Mouse (Mus musculus) neural tube, embryonic 12.5 days (tissue): ENCODE data around the gene Wscd1. TPM values are rescaled to one million over a fixed set of nuclear protein-coding genes. Genes with fewer than 3 reads are reported as not detected.
"Not testable (repeated sequence)": the region's sequence is repeated elsewhere in the genome, so short reads cannot be mapped to it uniquely, and the experiment has no call there.

ENCODE experiments used
- ATAC-seq: fragments of 200-750 bp; cut with Nextera tagmentation; 2 replicates; pipeline ENCODE4 v1.8.0; 2017; ENCODE audit warnings: low read depth, mild to moderate bottlenecking, moderate TSS enrichment, moderate library complexity; ENCODE audit not compliant: low FRiP score
- H3K27ac ChIP-seq: fragments of 300-500 bp; sonication (generic); 2 replicates; pipeline ENCODE4 v1.5.1; 2016
- H3K27me3 ChIP-seq: fragments of 300-500 bp; sonication (generic); replicated peaks from 2 replicates; pipeline ENCODE4 v1.6.1; 2016; ENCODE audit warnings: mild to moderate bottlenecking
- H3K36me3 ChIP-seq: fragments of 300-500 bp; sonication (generic); 2 replicates; pipeline ENCODE4 v1.6.1; 2016; ENCODE audit warnings: mild to moderate bottlenecking
- H3K4me1 ChIP-seq: fragments of 300-500 bp; sonication (generic); 2 replicates; pipeline ENCODE4 v1.6.1; 2016
- H3K4me2 ChIP-seq: fragments of 300-500 bp; sonication (generic); replicated peaks from 2 replicates; pipeline ENCODE4 v1.6.1; 2016; ENCODE audit warnings: mild to moderate bottlenecking
- H3K4me3 ChIP-seq: fragments of 300-500 bp; sonication (generic); 2 replicates; pipeline ENCODE4 v1.5.1; 2016
- H3K9ac ChIP-seq: fragments of 300-500 bp; sonication (generic); 2 replicates; pipeline ENCODE4 v1.6.1; 2016; ENCODE audit warnings: mild to moderate bottlenecking
- H3K9me3 ChIP-seq: fragments of 300-500 bp; sonication (generic); 2 replicates; pipeline ENCODE4 v1.6.1; 2016; ENCODE audit warnings: mild to moderate bottlenecking
- WGBS: fragments of 180-500 bp; shearing (Covaris S2); methylation state at CpG from one replicate; pipeline ENCODE4 v1.1.7; 2016; 5-methylcytosine and 5-hydroxymethylcytosine counted together
- polyA plus RNA-seq: library from polyadenylated mRNA; unstranded; fragments of >200 nt; fragmentation: Nextera tagmentation; extraction: Ambion mirVana; gene quantifications from 2 replicates; pipeline ENCODE4 v1.2.1, GENCODE M21; 2016

The Wscd1 gene
- polyA plus RNA-seq, 1 experiment from 2014 or later: 67.3 TPM

DNA sequence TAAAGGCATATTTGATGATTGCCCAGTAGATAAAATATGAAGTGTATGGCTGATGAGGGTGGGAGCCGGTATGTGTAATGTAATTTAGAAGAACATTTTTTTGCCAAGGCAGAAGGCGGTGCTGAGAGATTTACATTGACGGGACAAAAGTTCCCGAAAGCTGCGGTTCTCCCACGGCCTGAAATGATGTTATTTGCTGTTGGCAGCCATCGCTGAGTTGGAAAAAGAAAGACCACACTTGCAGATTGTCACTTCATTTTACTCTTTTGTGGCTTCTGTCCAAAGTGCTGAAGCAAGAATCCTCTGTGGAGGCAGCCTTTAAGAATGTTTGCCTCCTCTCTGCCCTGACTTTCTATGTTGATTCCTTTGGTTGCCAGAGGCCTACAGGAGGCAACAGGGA lies 63.2 kb downstream of the Wscd1 start:
- Histone ChIP-seq H3K4me2 (no peak overlapping the region), H3K9me3 (no peaks in the 10 kb centered on the region), H3K9ac (no peak overlapping the region), H3K27ac (no peak overlapping the region), H3K27me3 (no peaks in the 10 kb centered on the region), H3K4me3 (no peak overlapping the region), H3K36me3 (no peaks in the 10 kb centered on the region), H3K4me1 (peaks cover 14% of the 10 kb centered on the region)
- 90% methylated on average over 7 of the region's 7 CpGs for WGBS
- no peak for ATAC-seq

DNA sequence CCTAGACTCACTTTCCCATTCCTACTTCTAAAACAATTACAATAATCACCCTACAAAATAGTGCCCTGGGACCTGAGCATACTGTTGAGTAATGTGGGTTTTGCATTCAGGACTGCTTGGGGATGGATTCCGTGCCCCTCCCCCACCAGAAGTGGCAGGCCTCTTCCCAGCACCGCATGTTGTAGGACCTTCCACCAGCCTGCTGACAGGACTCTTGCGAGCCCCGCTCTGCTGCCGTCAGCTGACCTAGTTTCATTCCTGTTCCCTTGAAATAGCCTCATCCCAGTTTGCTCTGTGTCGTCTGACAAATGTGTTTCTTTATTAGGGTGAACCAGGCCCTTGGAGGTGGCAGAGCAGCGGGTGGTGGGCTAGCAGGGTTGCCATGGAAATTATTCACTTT lies 64.8 kb downstream of the Wscd1 start:
- WGBS: 28% methylated on average over 7 of the region's 7 CpGs
- H3K4me2 ChIP-seq: no peak overlapping the region
- H3K4me3 ChIP-seq: no peak overlapping the region
- peaks cover 14% of the 10 kb centered on the region for H3K4me1 ChIP-seq
- H3K9me3 ChIP-seq: no peaks in the 10 kb centered on the region
- no peaks in the 10 kb centered on the region for H3K27me3 ChIP-seq
- H3K36me3 ChIP-seq: no peaks in the 10 kb centered on the region
- no peak overlapping the region for H3K9ac ChIP-seq
- no peak for ATAC-seq
- no peak overlapping the region for H3K27ac ChIP-seq

DNA sequence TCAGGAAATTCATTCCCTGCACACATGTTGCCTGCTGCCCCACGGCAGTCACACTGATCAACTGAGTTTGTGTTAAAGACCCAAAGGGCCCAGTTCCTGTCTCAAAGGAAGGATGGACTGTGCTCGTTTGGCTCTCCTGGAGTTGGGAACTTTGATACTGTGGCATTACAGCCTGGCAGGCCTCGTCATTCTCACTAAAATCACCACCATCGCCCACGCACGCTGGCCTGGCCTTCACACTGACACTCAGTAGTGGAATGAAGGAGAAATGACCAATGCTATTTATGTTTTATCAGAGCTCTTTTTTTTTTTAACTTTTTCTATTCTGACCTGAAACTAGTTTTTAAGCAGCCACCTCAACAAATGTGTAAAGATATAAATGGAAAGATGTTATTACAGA lies 65.6 kb downstream of the Wscd1 start:
- no peak overlapping the region for H3K9ac ChIP-seq
- ATAC-seq: no peak
- H3K4me1 ChIP-seq: peaks cover 14% of the 10 kb centered on the region
- H3K9me3 ChIP-seq: no peaks in the 10 kb centered on the region
- 85% methylated on average over 6 of the region's 6 CpGs for WGBS
- H3K4me2 ChIP-seq: no peak overlapping the region
- no peaks in the 10 kb centered on the region for H3K27me3 ChIP-seq
- no peaks in the 10 kb centered on the region for H3K36me3 ChIP-seq
- H3K27ac ChIP-seq: no peak overlapping the region
- H3K4me3 ChIP-seq: no peak overlapping the region

DNA sequence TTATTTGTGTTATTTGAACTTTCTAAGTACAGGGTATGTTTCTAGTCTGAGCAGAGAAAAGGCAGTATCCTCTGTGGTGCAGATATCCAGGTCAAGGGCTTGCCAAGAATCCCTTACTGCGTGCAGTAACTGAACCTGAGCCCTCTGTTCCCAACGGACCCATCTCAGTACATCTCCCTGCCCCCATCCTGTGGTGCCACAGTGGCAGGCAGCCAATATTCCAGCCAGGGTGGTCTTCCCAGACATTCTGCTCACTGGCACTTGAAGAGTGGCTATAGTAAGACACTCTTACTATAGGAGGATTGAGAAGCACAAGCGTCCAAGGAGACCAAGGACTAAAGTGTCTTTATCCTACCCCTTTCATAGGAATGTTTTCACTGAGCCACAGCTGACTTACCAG lies 67.2 kb downstream of the Wscd1 start:
- no peak for ATAC-seq
- Histone ChIP-seq H3K4me3 (no peak overlapping the region), H3K9me3 (no peaks in the 10 kb centered on the region), H3K4me2 (no peak overlapping the region), H3K27me3 (no peaks in the 10 kb centered on the region), H3K4me1 (peaks cover 17% of the 10 kb centered on the region), H3K27ac (no peak overlapping the region), H3K9ac (no peak overlapping the region), H3K36me3 (no peaks in the 10 kb centered on the region)
- WGBS: 80% methylated on average over 3 of the region's 3 CpGs

DNA sequence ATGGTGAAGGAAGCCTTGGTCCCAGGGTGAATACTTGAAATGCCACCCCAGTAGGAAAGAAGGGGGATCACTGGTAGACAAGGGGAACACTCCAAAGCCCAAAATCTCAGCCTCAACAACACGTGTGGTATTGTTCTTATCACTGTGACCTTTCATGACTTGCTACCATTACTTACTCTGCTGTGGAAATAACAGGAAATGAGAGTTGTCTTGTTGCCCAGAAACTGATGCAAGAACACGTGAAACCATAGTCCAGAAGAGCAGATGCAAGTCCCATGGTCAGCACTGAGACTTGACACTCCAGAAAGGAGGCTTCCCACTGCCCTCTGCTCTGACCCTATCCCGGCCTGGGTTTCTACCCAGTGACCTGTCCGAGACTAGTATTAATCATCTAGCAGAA lies 67.6 kb downstream of the Wscd1 start:
- Histone ChIP-seq H3K4me1 (peaks cover 17% of the 10 kb centered on the region), H3K36me3 (no peaks in the 10 kb centered on the region), H3K9ac (no peak overlapping the region), H3K27ac (no peak overlapping the region), H3K9me3 (no peaks in the 10 kb centered on the region), H3K27me3 (no peaks in the 10 kb centered on the region), H3K4me2 (no peak overlapping the region), H3K4me3 (no peak overlapping the region)
- 85% methylated on average over 4 of the region's 4 CpGs for WGBS
- no peak for ATAC-seq

DNA sequence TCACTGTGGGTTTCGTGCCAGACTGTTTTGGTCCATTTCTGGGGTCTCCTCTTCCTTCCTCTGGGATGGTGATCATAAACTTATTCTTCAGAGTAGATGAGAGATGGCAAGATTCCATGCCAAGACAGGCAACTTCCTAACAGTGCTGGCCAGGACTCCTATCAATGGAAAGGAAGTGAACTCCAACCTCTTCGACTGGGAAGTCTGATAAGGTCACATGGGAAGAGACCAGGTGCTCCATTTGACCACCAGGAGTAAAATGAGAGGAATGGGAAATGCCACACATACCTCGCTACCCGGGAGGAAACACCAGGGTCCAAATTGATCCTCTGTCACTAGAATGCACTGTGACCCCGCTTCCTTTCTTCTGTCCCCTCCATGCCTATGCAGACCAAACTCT lies 68.4 kb downstream of the Wscd1 start:
- H3K4me1 ChIP-seq: peaks cover 17% of the 10 kb centered on the region
- H3K27ac ChIP-seq: no peak overlapping the region
- 78% methylated on average over 5 of the region's 5 CpGs for WGBS
- H3K36me3 ChIP-seq: no peaks in the 10 kb centered on the region
- no peak overlapping the region for H3K4me3 ChIP-seq
- H3K4me2 ChIP-seq: no peak overlapping the region
- H3K9me3 ChIP-seq: no peaks in the 10 kb centered on the region
- no peak for ATAC-seq
- H3K9ac ChIP-seq: no peak overlapping the region
- no peaks in the 10 kb centered on the region for H3K27me3 ChIP-seq

DNA sequence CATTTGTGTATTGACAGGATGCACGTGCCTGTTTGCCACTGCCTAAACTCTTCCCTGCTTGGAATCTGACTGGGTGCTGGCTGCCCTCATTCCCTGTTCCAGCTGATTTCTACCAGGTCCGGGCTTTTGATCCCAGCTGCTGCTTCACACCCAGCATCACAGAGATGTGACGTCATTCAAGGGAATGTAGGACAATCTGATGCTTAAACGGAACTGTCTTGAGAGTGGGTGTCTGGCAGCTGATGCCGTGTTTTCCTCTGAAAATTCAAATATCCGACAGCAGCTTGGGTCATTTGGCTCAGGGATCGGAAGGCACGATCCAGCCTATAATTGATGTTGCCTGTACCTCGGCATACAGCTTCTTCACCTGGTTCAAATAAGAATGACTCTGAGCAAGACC lies 70.2 kb downstream of the Wscd1 start:
- H3K27me3 ChIP-seq: no peaks in the 10 kb centered on the region
- no peak overlapping the region for H3K4me2 ChIP-seq
- 85% methylated on average over 9 of the region's 9 CpGs for WGBS
- no peak overlapping the region for H3K9ac ChIP-seq
- no peak for ATAC-seq
- peaks cover 8% of the 10 kb centered on the region for H3K4me1 ChIP-seq
- no peak overlapping the region for H3K27ac ChIP-seq
- no peaks in the 10 kb centered on the region for H3K9me3 ChIP-seq
- H3K36me3 ChIP-seq: no peaks in the 10 kb centered on the region
- no peak overlapping the region for H3K4me3 ChIP-seq

DNA sequence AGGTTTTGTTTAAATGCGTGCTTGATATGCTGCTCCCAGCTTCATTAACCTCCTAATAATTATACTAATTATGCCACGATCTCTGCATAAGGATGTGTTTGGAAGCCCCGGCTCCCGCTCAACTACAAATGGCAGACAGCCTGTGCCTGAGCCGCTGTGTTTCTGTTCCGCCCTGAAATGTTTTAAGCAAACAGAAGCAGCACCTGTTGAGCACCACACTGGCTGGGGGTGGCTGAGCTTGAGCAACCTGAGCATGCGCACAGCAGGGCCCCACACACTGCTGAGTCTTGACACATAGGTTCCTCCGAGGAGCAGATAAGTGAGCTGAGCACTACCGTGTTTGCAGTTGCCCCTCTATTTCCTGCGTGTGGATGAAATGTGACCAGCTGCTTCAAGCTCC lies 71.1 kb downstream of the Wscd1 start:
- Histone ChIP-seq H3K9me3 (no peaks in the 10 kb centered on the region), H3K27ac (no peak overlapping the region), H3K27me3 (no peaks in the 10 kb centered on the region), H3K4me2 (no peak overlapping the region), H3K9ac (no peak overlapping the region), H3K4me1 (peaks cover 10% of the 10 kb centered on the region), H3K4me3 (no peak overlapping the region), H3K36me3 (no peaks in the 10 kb centered on the region)
- ATAC-seq: no peak
- 60% methylated on average over 10 of the region's 10 CpGs for WGBS

DNA sequence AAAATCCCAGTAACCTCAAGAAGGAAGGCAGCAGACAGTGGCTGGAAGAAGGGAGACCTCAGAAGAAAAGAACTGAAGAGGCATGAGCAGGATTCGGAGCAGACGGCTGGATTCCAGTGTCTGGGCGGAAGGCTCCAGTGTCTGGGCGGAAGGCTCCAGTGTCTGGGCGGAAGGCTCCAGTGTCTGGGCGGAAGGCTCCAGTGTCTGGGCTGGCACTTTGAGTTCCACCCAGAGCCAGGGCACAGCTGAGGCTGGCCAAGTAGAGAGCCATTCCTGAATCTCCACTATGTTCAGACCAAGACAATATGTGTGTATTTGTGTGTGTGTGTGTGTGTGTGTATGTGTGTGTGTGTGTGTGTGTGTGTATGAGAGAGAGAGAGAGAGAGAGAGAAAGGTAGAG lies 71.8 kb downstream of the Wscd1 start:
- not testable (repeated sequence) for H3K27me3 ChIP-seq, H3K9me3 ChIP-seq, H3K36me3 ChIP-seq, H3K9ac ChIP-seq, H3K27ac ChIP-seq, H3K4me2 ChIP-seq, ATAC-seq, H3K4me3 ChIP-seq
- peaks cover 10% of the 10 kb centered on the region for H3K4me1 ChIP-seq
- WGBS: 87% methylated on average over 6 of the region's 6 CpGs

DNA sequence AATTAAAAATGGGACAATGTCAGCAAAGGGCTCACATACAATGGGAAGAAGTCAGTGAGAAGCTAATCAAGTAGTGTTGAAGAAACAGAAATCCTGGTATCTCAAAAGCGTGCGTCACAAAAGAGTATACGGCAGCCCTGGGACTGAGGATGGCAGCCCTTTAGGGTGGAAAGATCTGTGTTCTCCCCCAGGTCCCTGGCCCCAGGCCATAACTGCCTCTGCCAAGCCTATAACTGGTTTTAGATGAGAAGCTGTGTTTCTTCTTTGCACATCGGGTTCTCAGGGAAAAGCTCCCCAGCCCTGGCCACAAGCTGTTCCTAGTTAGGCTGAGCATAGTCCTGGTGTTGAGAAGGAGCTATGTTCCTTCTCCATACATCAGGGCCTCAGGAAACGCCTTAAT lies 72.3 kb downstream of the Wscd1 start:
- no peak overlapping the region for H3K4me3 ChIP-seq
- no peak overlapping the region for H3K27ac ChIP-seq
- no peak for ATAC-seq
- H3K9ac ChIP-seq: no peak overlapping the region
- H3K9me3 ChIP-seq: no peaks in the 10 kb centered on the region
- H3K27me3 ChIP-seq: no peaks in the 10 kb centered on the region
- H3K4me2 ChIP-seq: no peak overlapping the region
- 92% methylated on average over 5 of the region's 5 CpGs for WGBS
- H3K36me3 ChIP-seq: no peaks in the 10 kb centered on the region
- peaks cover 8% of the 10 kb centered on the region for H3K4me1 ChIP-seq

DNA sequence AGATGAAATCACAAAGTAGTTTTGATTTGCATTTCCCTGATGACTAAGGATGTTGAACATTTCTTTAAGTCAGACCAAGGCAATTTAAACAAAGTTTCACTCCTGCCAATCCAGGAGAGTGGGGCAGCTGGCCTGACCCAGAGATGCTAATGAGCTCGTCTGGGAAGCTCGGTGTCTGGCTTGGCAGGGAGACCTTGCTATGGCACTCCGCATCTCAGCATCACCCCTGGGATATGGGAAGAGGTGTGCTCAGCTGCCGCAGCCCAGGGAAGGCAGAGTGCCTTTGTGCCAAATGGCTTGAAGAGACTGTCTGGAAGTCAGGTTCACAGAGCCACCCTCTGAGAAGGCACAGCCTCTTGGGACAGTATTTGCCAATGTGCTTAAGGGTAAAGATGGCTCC lies 75.3 kb downstream of the Wscd1 start:
- Histone ChIP-seq H3K9ac (no peak overlapping the region), H3K4me3 (no peak overlapping the region), H3K4me1 (peaks cover 6% of the 10 kb centered on the region; the same call in 1 of the 2 replicates), H3K36me3 (no peaks in the 10 kb centered on the region), H3K27ac (no peak overlapping the region), H3K4me2 (no peak overlapping the region), H3K9me3 (no peaks in the 10 kb centered on the region), H3K27me3 (no peaks in the 10 kb centered on the region)
- 48% methylated on average over 4 of the region's 4 CpGs for WGBS
- ATAC-seq: no peak
